Mouse (Mus musculus) liver, embryonic 14.5 days (tissue): ENCODE results near the gene Megf8. TPM values are rescaled to one million over a fixed set of nuclear protein-coding genes. Genes with fewer than 3 reads are reported as not detected.
A peak's percentile ranks its signal among the peaks of the same experiment; 100 is the strongest.

Experiments
- ATAC-seq: fragments of 200-750 bp; cut with Nextera tagmentation; 2 replicates; pipeline ENCODE4 v1.8.0; 2017; ENCODE audit warnings: moderate number of reproducible peaks, mild to moderate bottlenecking, moderate library complexity; ENCODE audit not compliant: insufficient read depth
- DNase-seq, 3 experiments: peaks; one replicate each; pipeline ENCODE4 v3.0.0-alpha.2; 2012 to 2013; ENCODE audit warnings: low read depth in 3 of 3, low spot score in 3 of 3
- H3K27ac ChIP-seq: fragments of 300-500 bp; sonication (generic); 2 replicates; pipeline ENCODE4 v1.5.1; 2014; ENCODE audit warnings: moderate library complexity, mild to moderate bottlenecking, control low read depth, inconsistent platforms
- H3K27me3 ChIP-seq: fragments of 300-500 bp; sonication (generic); 2 replicates; pipeline ENCODE4 v1.6.1; 2014; ENCODE audit warnings: mild to moderate bottlenecking, low read length, moderate library complexity; ENCODE audit not compliant: control insufficient read depth, insufficient read depth
- H3K36me3 ChIP-seq: fragments of 300-500 bp; sonication (generic); replicated peaks from 2 replicates; pipeline ENCODE4 v1.6.1; 2014; ENCODE audit warnings: low read depth; ENCODE audit not compliant: control insufficient read depth, insufficient read depth
- H3K4me1 ChIP-seq, 2 experiments: fragments of 200-500 bp in 1 of 2; fragments of 300-500 bp in 1 of 2; sonication (generic) in 1 of 2; replicated peaks; 2 replicates each; pipeline ENCODE4 v1.6.1; 2012 to 2014; ENCODE audit warnings: antibody characterized with exemption in 1 of 2, inconsistent platforms in 1 of 2, low read length in 1 of 2; ENCODE audit not compliant: control insufficient read depth in 2 of 2, insufficient read depth in 2 of 2
- H3K4me2 ChIP-seq: fragments of 300-500 bp; sonication (generic); 2 replicates; pipeline ENCODE4 v1.6.1; 2014; ENCODE audit warnings: low read depth, mild to moderate bottlenecking, control low read depth, moderate library complexity
- H3K4me3 ChIP-seq, 2 experiments: fragments of 200-500 bp in 1 of 2; fragments of 300-500 bp in 1 of 2; sonication (generic) in 1 of 2; 2 replicates each; pipeline ENCODE4 v1.5.1; 2012 to 2014; ENCODE audit warnings: low read depth in 2 of 2, low read length in 2 of 2, mild to moderate bottlenecking in 2 of 2, control low read depth in 1 of 2, inconsistent platforms in 1 of 2, moderate library complexity in 1 of 2; ENCODE audit not compliant: insufficient read depth in 1 of 2
- H3K9ac ChIP-seq: fragments of 300-500 bp; sonication (generic); replicated peaks from 2 replicates; pipeline ENCODE4 v1.6.1; 2014; ENCODE audit warnings: mild to moderate bottlenecking, control low read depth, moderate library complexity
- H3K9me3 ChIP-seq: fragments of 300-500 bp; sonication (generic); 2 replicates; pipeline ENCODE4 v1.6.1; 2016; ENCODE audit warnings: low read length, mixed read lengths; ENCODE audit not compliant: control insufficient read depth
- CTCF ChIP-seq: IDR thresholded peaks from 2 replicates; pipeline ENCODE4 v1.5.1; 2016; ENCODE audit warnings: antibody characterized with exemption, low read depth, control low read depth
- EP300 ChIP-seq: IDR thresholded peaks from 2 replicates; pipeline ENCODE4 v1.6.1; 2016; ENCODE audit warnings: antibody characterized with exemption, low read depth
- WGBS: fragments of 180-500 bp; shearing (Covaris S2); extraction: QIAGEN DNeasy Blood & Tissue Kit; methylation state at CpG from one replicate; pipeline ENCODE4 v1.1.7; 2014; ENCODE audit not compliant: insufficient replicate concordance; 5-methylcytosine and 5-hydroxymethylcytosine counted together
- polyA plus RNA-seq, 2 experiments: library from polyadenylated mRNA; depleted of rRNA in 1 of 2; stranded (reverse) in 1 of 2; unstranded in 1 of 2; fragments of >200 nt; fragmentation: Nextera tagmentation in 1 of 2; extraction: Ambion mirVana in 1 of 2; gene quantifications; 2 replicates each; pipeline versions ENCODE4 v1.2.1 to v1.2.3; 2012 to 2014

Gene Megf8
- polyA plus RNA-seq, 2 experiments, result 0.53 to 1.3 TPM

DNA sequence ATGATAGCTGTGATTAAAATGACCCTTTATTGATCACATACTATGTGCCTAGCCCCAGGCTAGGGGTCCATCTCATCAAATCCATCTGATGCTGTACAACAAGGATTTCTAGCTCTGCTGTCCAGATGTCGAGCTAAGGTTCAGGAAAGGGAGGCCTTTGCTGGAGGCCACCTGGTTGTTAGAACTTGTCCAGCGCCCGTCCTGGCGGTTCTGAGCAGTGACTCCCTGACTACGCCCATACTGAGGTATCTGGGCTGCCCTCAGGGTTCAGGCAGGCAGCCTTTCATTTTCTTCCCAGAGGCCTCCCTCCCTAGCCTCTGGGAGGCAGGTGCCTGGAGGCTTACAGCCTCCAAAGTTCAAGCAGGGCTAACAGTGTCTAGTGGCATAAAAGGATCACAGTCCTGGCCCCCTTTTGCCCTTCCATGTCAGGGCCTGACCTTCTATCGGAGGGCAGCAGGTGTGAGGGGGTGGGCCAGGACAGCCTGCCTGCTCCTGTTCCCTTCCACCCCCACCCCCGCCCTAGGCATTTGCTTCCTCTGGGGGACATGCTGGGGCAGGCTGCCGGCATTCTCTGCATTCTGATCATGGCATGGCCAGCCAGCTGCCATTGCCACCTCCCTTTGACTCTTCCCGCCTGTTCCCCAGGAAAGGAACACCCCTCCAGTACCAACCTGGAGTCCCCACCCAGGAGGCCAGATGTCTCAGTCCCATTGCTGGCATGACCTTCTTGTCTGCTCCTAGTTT, 41.2 kb upstream of the Megf8 start:
- Histone ChIP-seq H3K27me3 (no peaks in the 10 kb centered on the region), H3K36me3 (peaks cover 2% of the 10 kb centered on the region; the same call in 1 of the 2 replicates), H3K4me1 (peaks cover 57 to 61% of the 10 kb centered on the region in 2 experiments), H3K27ac (peak overlapping the region; percentile 52), H3K9me3 (no peaks in the 10 kb centered on the region), H3K4me3 (no peak overlapping the region), H3K9ac (0 out of 2 replicates have a peak overlapping the region, but pooled peaks have one; percentile 20), H3K4me2 (no peak overlapping the region; the same call in 1 of the 2 replicates)
- no peak for TF ChIP-seq EP300
- no peak for TF ChIP-seq CTCF
- DNase-seq, result no peak
- 65% methylated on average over 9 of the region's 9 CpGs for WGBS
- no peak for ATAC-seq

DNA sequence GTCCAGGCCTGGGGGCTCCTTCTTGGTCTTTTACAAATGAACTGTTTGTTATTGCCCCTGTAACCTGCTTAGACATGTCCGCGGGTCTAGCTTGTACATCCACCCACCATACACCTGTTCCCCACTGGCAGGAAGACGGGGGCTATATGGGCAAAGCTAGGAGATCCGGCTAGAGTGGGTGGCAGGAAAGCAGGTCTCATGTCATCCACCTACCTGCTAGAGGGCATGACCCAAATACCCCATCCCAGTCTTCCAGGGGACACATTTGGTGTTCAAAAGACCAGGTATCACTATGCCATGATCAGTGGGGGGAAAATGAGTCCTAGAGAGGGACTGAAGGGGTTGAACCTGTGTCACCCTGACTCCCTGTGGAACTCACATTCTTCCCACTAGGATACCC, 39.6 kb upstream of the Megf8 start:
- Histone ChIP-seq H3K27me3 (no peaks in the 10 kb centered on the region), H3K4me3 (no peak overlapping the region), H3K9ac (peak overlapping the region; percentile 86), H3K36me3 (peaks cover 2% of the 10 kb centered on the region; the same call in 1 of the 2 replicates), H3K27ac (peak overlapping the region; percentile 93), H3K4me1 (peaks cover 65 to 71% of the 10 kb centered on the region in 2 experiments), H3K9me3 (no peaks in the 10 kb centered on the region), H3K4me2 (peak overlapping the region; percentile 99)
- TF ChIP-seq CTCF (no peak), EP300 (no peak)
- DNase-seq (no peak), ATAC-seq (no peak)
- WGBS, result 77% methylated on average over 4 of the region's 4 CpGs

DNA sequence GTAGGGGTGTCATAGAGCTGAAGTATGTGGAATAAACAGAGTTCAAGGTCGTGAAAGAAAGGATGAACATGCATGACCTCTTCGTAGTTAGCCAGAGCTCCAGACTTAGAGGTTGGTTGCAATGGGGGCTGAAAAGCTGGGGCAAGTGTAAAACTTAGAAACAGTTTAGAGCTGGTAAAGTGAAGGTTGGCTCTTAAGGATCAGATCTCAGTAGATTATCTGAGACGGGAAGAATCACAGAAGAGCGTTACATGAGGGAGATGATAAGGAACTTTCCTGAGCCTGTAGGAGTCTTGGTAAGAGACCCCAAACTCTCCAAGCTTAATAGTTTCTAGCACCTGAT, 39.0 kb upstream of the Megf8 start:
- Histone ChIP-seq H3K4me2 (peak overlapping the region; percentile 99), H3K27me3 (no peaks in the 10 kb centered on the region), H3K9ac (peak overlapping the region; percentile 86), H3K36me3 (peaks cover 2% of the 10 kb centered on the region; the same call in 1 of the 2 replicates), H3K4me1 (peaks cover 63 to 70% of the 10 kb centered on the region in 2 experiments), H3K4me3 (peak overlapping the region in 1 of 2 experiments; percentile 75; a peak in 3 of 4 replicates), H3K27ac (peak overlapping the region; percentile 93), H3K9me3 (no peaks in the 10 kb centered on the region)
- WGBS, result 12% methylated on average over 4 of the region's 4 CpGs
- ATAC-seq (no peak), DNase-seq (no peak)
- TF ChIP-seq EP300 (no peak; the same call in 1 of the 2 replicates), CTCF (no peak)

DNA sequence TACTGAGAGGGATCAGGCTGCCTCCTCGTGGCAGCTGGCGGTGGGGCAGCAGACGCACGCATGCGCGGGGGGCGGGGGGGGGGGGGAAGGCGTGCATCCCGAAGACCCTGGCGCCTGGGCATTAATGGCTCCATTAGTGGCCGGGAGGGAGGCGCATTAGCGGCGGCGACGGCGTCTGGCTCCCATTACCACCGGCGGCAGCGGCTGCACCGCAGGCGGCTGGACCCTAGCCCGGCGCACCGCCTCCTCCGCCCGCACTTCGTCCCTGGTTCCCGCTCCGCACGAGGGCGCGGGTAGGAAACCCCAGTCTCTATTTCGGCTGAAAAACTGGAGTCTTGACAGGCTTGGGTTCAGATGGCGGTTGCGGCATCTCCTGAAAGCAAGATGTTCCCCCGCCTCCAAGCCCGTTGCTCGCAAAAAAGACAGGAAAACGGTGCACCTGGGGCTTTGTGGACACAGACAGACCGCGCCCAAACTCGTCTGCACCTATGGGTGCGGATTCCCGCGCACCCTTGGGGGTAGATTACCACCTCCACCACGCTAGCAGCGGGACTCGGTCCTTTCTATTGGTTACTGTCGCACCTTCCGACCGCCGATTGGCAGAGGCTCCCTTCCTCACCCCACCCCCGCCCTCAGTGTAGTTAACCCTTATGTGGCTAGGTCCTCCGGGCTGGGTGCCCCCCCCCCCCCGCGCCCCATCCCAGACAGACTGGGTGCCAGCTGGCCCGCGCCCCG, 38.5 kb upstream of the Megf8 start:
- H3K9ac ChIP-seq, result peak overlapping the region; percentile 86
- H3K4me1 ChIP-seq, result peaks cover 63 to 70% of the 10 kb centered on the region in 2 experiments
- DNase-seq (peak; percentile 88 to 91 (median 90)), ATAC-seq (peak; percentile 65)
- H3K36me3 ChIP-seq, result no peaks in the 10 kb centered on the region
- no peaks in the 10 kb centered on the region for H3K9me3 ChIP-seq
- TF ChIP-seq EP300, result no peak
- peak; percentile 73 for TF ChIP-seq CTCF
- peak overlapping the region; percentile 93 for H3K27ac ChIP-seq
- H3K27me3 ChIP-seq, result no peaks in the 10 kb centered on the region
- peak overlapping the region; percentile 65 to 75 for H3K4me3 ChIP-seq
- under 1% methylated on average over 50 of the region's 60 CpGs for WGBS
- peak overlapping the region; percentile 99 for H3K4me2 ChIP-seq
